Mouse (Mus musculus): ENCODE measurements around the gene Cbx8.

DNA sequence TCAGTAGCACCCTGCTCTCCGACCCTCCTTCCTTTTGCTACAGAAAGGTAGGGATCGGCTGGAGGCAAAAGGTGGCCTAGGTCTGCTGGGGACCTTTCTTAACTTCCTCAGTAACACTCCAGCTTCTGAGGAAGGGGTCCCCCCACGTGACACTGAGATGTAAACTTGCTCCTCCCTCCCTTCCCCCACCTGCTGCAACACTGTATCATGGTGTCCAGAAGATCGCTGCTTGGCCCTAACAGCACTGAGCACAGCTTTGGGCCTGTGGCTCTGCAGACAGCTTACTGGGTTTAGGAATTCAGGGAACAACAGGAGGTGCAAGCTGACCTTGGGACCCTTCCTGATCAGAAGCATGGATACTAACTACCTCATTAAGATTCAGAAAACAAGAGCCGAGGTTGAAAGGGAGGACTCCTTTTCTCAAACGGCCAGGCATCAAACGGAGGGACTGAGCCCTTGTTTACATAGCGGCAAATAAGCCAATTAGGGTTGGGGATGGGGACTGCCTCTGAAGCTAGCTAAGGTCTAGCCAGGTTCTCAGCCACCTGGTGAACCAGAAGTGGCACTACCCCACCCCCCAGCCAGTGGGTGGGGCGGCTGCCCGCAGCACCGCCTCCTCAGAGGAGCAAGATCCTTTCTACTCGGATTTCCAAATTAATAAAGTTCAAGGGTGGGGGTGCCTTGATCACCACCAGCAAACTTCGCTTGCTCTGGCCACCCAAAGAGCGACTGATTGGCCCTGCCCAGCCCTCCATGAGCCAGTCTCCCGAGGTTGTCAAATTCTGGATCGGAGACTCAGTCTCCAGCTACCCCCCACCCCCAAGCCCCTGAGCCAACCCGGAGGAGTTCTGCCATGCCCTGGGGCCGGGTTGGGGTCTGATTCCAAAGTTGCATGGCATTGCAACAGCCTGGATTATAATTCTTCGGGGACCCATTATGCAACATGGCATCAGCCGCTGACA, 42.1 kb upstream of the Cbx8 start:
- TF ChIP-seq TAL1 (IDR thresholded peaks at IDR 0.05; ENCODE audit: low read length) (no peak), GATA1 (IDR thresholded peaks at IDR 0.05; ENCODE audit: low read length) (no peak)
